20 mouse cellular contexts compared by ENCODE assay signal in the genomic region with DNA sequence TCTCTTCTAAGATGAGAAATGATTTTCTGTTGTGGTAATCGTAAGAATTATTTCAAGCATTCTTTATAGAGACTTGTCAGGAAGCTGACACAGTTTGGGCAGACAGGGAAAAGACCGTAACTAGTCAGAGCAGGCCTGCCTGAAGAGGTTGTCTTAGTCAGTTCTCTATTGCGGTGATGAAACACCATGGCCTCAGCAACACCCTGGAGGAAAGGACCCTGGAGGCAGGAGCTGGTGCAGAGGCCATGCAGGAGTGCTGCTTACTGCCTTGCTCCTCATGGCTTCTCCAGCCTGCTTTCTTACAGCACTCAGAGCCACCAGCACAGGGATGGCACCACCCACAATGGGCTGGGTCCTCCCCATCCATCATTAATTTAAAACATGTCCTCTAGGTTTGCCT. TPM values are rescaled to one million over a fixed set of nuclear protein-coding genes. Genes with fewer than 3 reads are reported as not detected.
A peak's percentile ranks its signal among the peaks of the same experiment; 100 is the strongest.
DNase-seq lines count a peak whose midpoint lies in the region; ATAC-seq and TF ChIP-seq lines count a peak whose summit lies in the region.
"Had no signal": no experiment of that assay in that cellular context is flagged by ENCODE, and none has a peak within 500 bp of the region (broad histone marks: within the 10 kb centered on the region; RNA-seq: fewer than 3 reads in every experiment).

No protein-coding gene starts in this region.

- no peaks in the 10 kb centered on the region for H3K9me3 ChIP-seq in lung, postnatal 0 days (ENCODE audit: low read length)
- H3K9me3 ChIP-seq in hindbrain, embryonic 13.5 days, result no peaks in the 10 kb centered on the region; the same call in 1 of the 2 replicates
- H3K9me3 ChIP-seq: embryonic facial prominence, embryonic 13.5 days; forebrain, embryonic 12.5 days; hindbrain, embryonic 12.5 days had no signal

- TF ChIP-seq EP300 in lung, postnatal 0 days (IDR thresholded peaks at IDR 0.05), result no peak

- no peak overlapping the region for H3K4me2 ChIP-seq in lung, postnatal 0 days (replicated peaks; ENCODE audit: low read depth, low read length)
- H3K4me2 ChIP-seq in hindbrain, embryonic 13.5 days, result no peak overlapping the region
- H3K4me2 ChIP-seq: embryonic facial prominence, embryonic 13.5 days; forebrain, embryonic 12.5 days; heart, embryonic 13.5 days; hindbrain, embryonic 12.5 days had no signal

- H3K27me3 ChIP-seq in lung, postnatal 0 days (replicated peaks; ENCODE audit: insufficient read depth, low read length), result no peaks in the 10 kb centered on the region
- no peaks in the 10 kb centered on the region for H3K27me3 ChIP-seq in hindbrain, embryonic 13.5 days
- H3K27me3 ChIP-seq: CH12.LX; embryonic facial prominence, embryonic 13.5 days; forebrain, embryonic 12.5 days; heart, embryonic 13.5 days; hindbrain, embryonic 12.5 days had no signal

- no peak overlapping the region for H3K4me3 ChIP-seq in lung, postnatal 0 days (ENCODE audit: low read depth, low read length)
- no peak overlapping the region for H3K4me3 ChIP-seq in hindbrain, embryonic 13.5 days
- H3K4me3 ChIP-seq: embryonic facial prominence, embryonic 13.5 days; forebrain, embryonic 12.5 days; heart, embryonic 13.5 days; hindbrain, embryonic 12.5 days had no signal

- 71% methylated on average over 3 of the region's 3 CpGs for WGBS in lung, postnatal 0 days
- WGBS in hindbrain, embryonic 13.5 days, result 94% methylated on average over 3 of the region's 3 CpGs

- H3K4me1 ChIP-seq in lung, postnatal 0 days (ENCODE audit: insufficient read depth, low read depth, low read length), result no peaks in the 10 kb centered on the region
- peaks cover 10% of the 10 kb centered on the region for H3K4me1 ChIP-seq in hindbrain, embryonic 13.5 days (replicated peaks)

- H3K9ac ChIP-seq in lung, postnatal 0 days (replicated peaks; ENCODE audit: low read depth), result no peak overlapping the region
- H3K9ac ChIP-seq in hindbrain, embryonic 13.5 days, result no peak overlapping the region
- H3K9ac ChIP-seq: embryonic facial prominence, embryonic 13.5 days; forebrain, embryonic 12.5 days; heart, embryonic 13.5 days; hindbrain, embryonic 12.5 days had no signal

- peak; percentile 29 for DNase-seq in adrenal gland, postnatal 10 days
- no peak for DNase-seq in adrenal gland, postnatal 25 days
- DNase-seq in lung, postnatal 0 days (ENCODE audit: low spot score), result peak; percentile 25
- no peak for DNase-seq in lung, postnatal 10 days
- no peak for DNase-seq in gastrocnemius, postnatal 25 days
- DNase-seq: cerebellum, adult 11 months; cerebellum, adult 8-10 months; cerebellum, postnatal 25 days; gastrocnemius, postnatal 10 days; heart, postnatal 4 days; kidney, adult 2 months had no signal

- 0 out of 2 replicates have a peak, but pooled peaks have one; percentile 16 for ATAC-seq in lung, postnatal 0 days
- peak; percentile 72 for ATAC-seq in granulocyte monocyte progenitor cell, adult 5-6 weeks (replicated peaks; ENCODE audit: poor library complexity, severe bottlenecking)
- no peak for ATAC-seq in hindbrain, embryonic 13.5 days (ENCODE audit: low FRiP score)
- ATAC-seq: forebrain, embryonic 16.5 days; hindbrain, postnatal 0 days had no signal

- no peaks in the 10 kb centered on the region for H3K36me3 ChIP-seq in lung, postnatal 0 days (ENCODE audit: insufficient read depth, low read length)
- no peaks in the 10 kb centered on the region for H3K36me3 ChIP-seq in hindbrain, embryonic 13.5 days
- H3K36me3 ChIP-seq: embryonic facial prominence, embryonic 13.5 days; forebrain, embryonic 12.5 days; hindbrain, embryonic 12.5 days had no signal

- H3K27ac ChIP-seq in lung, postnatal 0 days (ENCODE audit: low read length), result no peak overlapping the region
- no peak overlapping the region for H3K27ac ChIP-seq in hindbrain, embryonic 13.5 days
- H3K27ac ChIP-seq: embryonic facial prominence, embryonic 13.5 days; forebrain, embryonic 12.5 days; heart, embryonic 13.5 days; hindbrain, embryonic 12.5 days; hindbrain, postnatal 0 days had no signal

- TF ChIP-seq CTCF in lung, postnatal 0 days (IDR thresholded peaks at IDR 0.05), result no peak

RNA-seq across cellular contexts. Expression of gene 1110059E24Rik, which starts 47.5 kb away (rescaled TPM):
- total RNA-seq in adrenal gland, postnatal 10 days (2021), result 10 to 100 TPM; 31.6 to 36.4 TPM
- total RNA-seq in adrenal gland, postnatal 25 days (2021), result 33.9 and 35.0 TPM in 2 replicates
- polyA plus RNA-seq in lung, postnatal 0 days (2015; fragmentation: Nextera tagmentation; extraction: Ambion mirVana), result 44.3 and 47.4 TPM in 2 replicates
- total RNA-seq in granulocyte monocyte progenitor cell, adult 5-6 weeks (2014; fragmentation: Nextera tagmentation), result 35.7 and 39.1 TPM in 2 replicates
- 88.0 and 90.1 TPM in 2 replicates for total RNA-seq in granulocyte monocyte progenitor cell, adult 5-6 weeks (2017)
- polyA plus RNA-seq in hindbrain, embryonic 13.5 days (2015; fragmentation: Nextera tagmentation; extraction: Ambion mirVana), result 56.8 and 57.3 TPM in 2 replicates
- total RNA-seq in gastrocnemius, postnatal 25 days (2021), result 1 to 10 TPM; 8.1 to 9.7 TPM

RNA-seq across cellular contexts. Expression of gene Abhd17b, which starts 47.7 kb away (rescaled TPM):
- 10 to 100 TPM; 52.8 to 52.9 TPM for total RNA-seq in adrenal gland, postnatal 10 days (2021)
- total RNA-seq in adrenal gland, postnatal 25 days (2021), result 50.8 and 52.4 TPM in 2 replicates
- 44.1 and 49.8 TPM in 2 replicates for polyA plus RNA-seq in lung, postnatal 0 days (2015; fragmentation: Nextera tagmentation; extraction: Ambion mirVana)
- 57.7 and 62.0 TPM in 2 replicates for total RNA-seq in granulocyte monocyte progenitor cell, adult 5-6 weeks (2014; fragmentation: Nextera tagmentation)
- total RNA-seq in granulocyte monocyte progenitor cell, adult 5-6 weeks (2017), result 63.0 and 66.5 TPM in 2 replicates
- 35.4 and 40.9 TPM in 2 replicates for polyA plus RNA-seq in hindbrain, embryonic 13.5 days (2015; fragmentation: Nextera tagmentation; extraction: Ambion mirVana)
- total RNA-seq in gastrocnemius, postnatal 25 days (2021), result 10 to 100 TPM; 18.3 to 19.3 TPM

Comparison
In these comparisons a context has a peak if more than half of its experiments do, and no peak if none do; other contexts are left out.
1. DNase-seq: peak in adrenal gland, postnatal 10 days (single experiment) and lung, postnatal 0 days (single experiment); none in adrenal gland, postnatal 25 days (single experiment), lung, postnatal 10 days (single experiment) and gastrocnemius, postnatal 25 days (single experiment).